Comparison of ENCODE assay signal across 24 mouse cellular contexts in genomic region chr10:59465546-59465945, GRCm38 (mm10). TPM values are rescaled to one million over a fixed set of nuclear protein-coding genes. Genes with fewer than 3 reads are reported as not detected.
"Had no signal": no experiment of that assay in that cellular context is flagged by ENCODE, and none has a peak within 500 bp of the region (broad histone marks: within the 10 kb centered on the region; RNA-seq: fewer than 3 reads in every experiment).

No protein-coding gene starts in this region.

- H3K27me3 ChIP-seq: heart, embryonic 13.5 days; heart, embryonic 15.5 days; hindbrain, embryonic 12.5 days; intestine, embryonic 15.5 days; kidney, embryonic 15.5 days; liver, embryonic 13.5 days had no signal

- H3K9me3 ChIP-seq: heart, embryonic 13.5 days; heart, embryonic 15.5 days; hindbrain, embryonic 10.5 days; hindbrain, embryonic 12.5 days; intestine, embryonic 15.5 days; kidney, embryonic 15.5 days; liver, embryonic 13.5 days had no signal

- H3K4me3 ChIP-seq: gastrocnemius, adult 2 months; heart, adult 2 months; heart, embryonic 13.5 days; heart, embryonic 15.5 days; hindbrain, embryonic 10.5 days; hindbrain, embryonic 12.5 days; intestine, embryonic 15.5 days; kidney, embryonic 15.5 days; layer of hippocampus, adult 2 months; left cerebral cortex, adult 2 months; liver, embryonic 13.5 days had no signal

- H3K36me3 ChIP-seq: heart, embryonic 15.5 days; hindbrain, embryonic 10.5 days; hindbrain, embryonic 12.5 days; liver, embryonic 13.5 days had no signal

- H3K4me2 ChIP-seq: heart, embryonic 11.5 days; heart, embryonic 13.5 days; heart, embryonic 15.5 days; hindbrain, embryonic 12.5 days; hindbrain, embryonic 14.5 days; intestine, embryonic 15.5 days; kidney, embryonic 15.5 days; liver, embryonic 11.5 days; liver, embryonic 13.5 days had no signal

- H3K9ac ChIP-seq: heart, embryonic 13.5 days; heart, embryonic 15.5 days; hindbrain, embryonic 12.5 days; hindbrain, embryonic 14.5 days; intestine, embryonic 15.5 days; kidney, embryonic 15.5 days; liver, embryonic 13.5 days had no signal

- ATAC-seq: forebrain, embryonic 16.5 days; hindbrain, embryonic 16.5 days; inflammation-experienced regulatory T-cells, adult 6 months; intestine, embryonic 15.5 days had no signal

- H3K4me1 ChIP-seq: intestine, embryonic 15.5 days; kidney, embryonic 15.5 days; liver, embryonic 13.5 days had no signal

- H3K27ac ChIP-seq: gastrocnemius, adult 2 months; heart, adult 2 months; heart, embryonic 13.5 days; heart, embryonic 15.5 days; hindbrain, embryonic 10.5 days; hindbrain, embryonic 12.5 days; hindbrain, embryonic 14.5 days; intestine, embryonic 15.5 days; kidney, embryonic 15.5 days; kidney, postnatal 0 days; layer of hippocampus, adult 2 months; left cerebral cortex, adult 2 months; liver, embryonic 13.5 days had no signal

- DNase-seq: gastrocnemius, adult 2 months; gastrocnemius, postnatal 10 days; gastrocnemius, postnatal 25 days; heart, adult 2 months; heart, postnatal 14 days; heart, postnatal 4 days; kidney, adult 11 months; kidney, postnatal 25 days; liver, embryonic 13.5 days had no signal

RNA-seq across cellular contexts. Expression of gene Oit3, which starts 24.0 kb away (rescaled TPM):
- total RNA-seq: heart, adult 2 months had no signal
- polyA plus RNA-seq: inflammation-experienced regulatory T-cells, adult 6 months had no signal
